Comparison of ENCODE assay signal across 23 mouse cellular contexts in genomic region chr7:112730209-112730608, GRCm38 (mm10). TPM values are rescaled to one million over a fixed set of nuclear protein-coding genes. Genes with fewer than 3 reads are reported as not detected.
A peak's percentile ranks its signal among the peaks of the same experiment; 100 is the strongest.
DNase-seq lines count a peak whose midpoint lies in the region; ATAC-seq lines count a peak whose summit lies in the region.
"Had no signal": no experiment of that assay in that cellular context is flagged by ENCODE, and none has a peak within 500 bp of the region (broad histone marks: within the 10 kb centered on the region; RNA-seq: fewer than 3 reads in every experiment).

No protein-coding gene starts in this region.

- no peaks in the 10 kb centered on the region for H3K36me3 ChIP-seq in heart, embryonic 10.5 days
- H3K36me3 ChIP-seq in lung, embryonic 16.5 days (ENCODE audit: control insufficient read depth, insufficient read depth, low read length), result no peaks in the 10 kb centered on the region
- H3K36me3 ChIP-seq: G1E; heart, embryonic 13.5 days; hindbrain, embryonic 10.5 days had no signal

- intact Hi-C loops in heart, postnatal 25 days (cut with DNase I), result loop anchor here (5.0 kb wide), 1 partner anchor 38 kb away; no protein-coding TSS in a partner anchor
- intact Hi-C loops in gastrocnemius, postnatal 36 days (cut with DNase I), result no loop called here

- peak; percentile 47 for ATAC-seq in lung, embryonic 16.5 days (ENCODE audit: low read depth)
- ATAC-seq: activated CD4-positive, CD25-positive, alpha-beta regulatory T cell, adult 4 months; CD4-positive, CD25-positive, alpha-beta regulatory T cell, adult 4 months; forebrain, embryonic 13.5 days; forebrain, postnatal 0 days had no signal

- no peak overlapping the region for H3K9ac ChIP-seq in lung, embryonic 16.5 days (ENCODE audit: low read length)
- H3K9ac ChIP-seq: forebrain, embryonic 13.5 days; forebrain, postnatal 0 days; hindbrain, embryonic 14.5 days had no signal

- no peaks in the 10 kb centered on the region for H3K9me3 ChIP-seq in heart, embryonic 10.5 days
- no peaks in the 10 kb centered on the region for H3K9me3 ChIP-seq in lung, embryonic 16.5 days (ENCODE audit: control insufficient read depth, low read length)
- H3K9me3 ChIP-seq: forebrain, embryonic 13.5 days; heart, embryonic 13.5 days; hindbrain, embryonic 10.5 days had no signal

- no peak for DNase-seq in heart, embryonic 10.5 days (ENCODE audit: low spot score)
- DNase-seq in heart, postnatal 25 days (ENCODE audit: low spot score), result no peak
- DNase-seq in R1 (ENCODE audit: low read depth, low spot score), result peak; percentile 62
- DNase-seq in lung, postnatal 36 days, result peak; percentile 41
- no peak for DNase-seq in right cerebral cortex, postnatal 25 days
- DNase-seq in gastrocnemius, postnatal 36 days, result no peak
- DNase-seq: adrenal gland, postnatal 14 days; B cell, adult 2 months; cerebellum, adult 11-12 months; cerebellum, adult 9-10 months; cerebellum, postnatal 25 days; forebrain, postnatal 0 days; gastrocnemius, postnatal 14 days; heart, postnatal 14 days had no signal

- peak overlapping the region; percentile 53; the same call in 1 of the 2 replicates for H3K27ac ChIP-seq in heart, embryonic 10.5 days
- H3K27ac ChIP-seq in lung, embryonic 16.5 days (ENCODE audit: low read length), result peak overlapping the region; percentile 78
- H3K27ac ChIP-seq: forebrain, embryonic 13.5 days; hindbrain, embryonic 10.5 days; hindbrain, embryonic 14.5 days had no signal

- no peak overlapping the region for H3K4me2 ChIP-seq in lung, embryonic 16.5 days (ENCODE audit: low read depth, low read length)
- H3K4me2 ChIP-seq: forebrain, embryonic 13.5 days; heart, embryonic 13.5 days; hindbrain, embryonic 14.5 days had no signal

- peaks cover 86% of the 10 kb centered on the region for H3K4me1 ChIP-seq in heart, embryonic 10.5 days
- H3K4me1 ChIP-seq in lung, embryonic 16.5 days (replicated peaks; ENCODE audit: control insufficient read depth, insufficient read depth, low read length), result peaks cover 44% of the 10 kb centered on the region

- no peak overlapping the region for H3K4me3 ChIP-seq in heart, embryonic 10.5 days
- H3K4me3 ChIP-seq in lung, embryonic 16.5 days (ENCODE audit: low read length), result no peak overlapping the region
- H3K4me3 ChIP-seq: forebrain, embryonic 13.5 days; heart, embryonic 13.5 days; hindbrain, embryonic 10.5 days had no signal

- no peaks in the 10 kb centered on the region for H3K27me3 ChIP-seq in heart, embryonic 10.5 days (ENCODE audit: insufficient read depth, poor library complexity, severe bottlenecking)
- H3K27me3 ChIP-seq in lung, embryonic 16.5 days (ENCODE audit: control insufficient read depth, insufficient read depth, low read depth, low read length), result no peaks in the 10 kb centered on the region
- H3K27me3 ChIP-seq: forebrain, embryonic 13.5 days; heart, embryonic 13.5 days had no signal

- WGBS in heart, embryonic 10.5 days, result 40% methylated on average over 5 of the region's 5 CpGs
- 41% methylated on average over 5 of the region's 5 CpGs for WGBS in lung, embryonic 16.5 days

RNA-seq across cellular contexts. Expression of gene Tead1, which starts 51.1 kb away (rescaled TPM):
- polyA plus RNA-seq in heart, embryonic 10.5 days (2016; fragmentation: Nextera tagmentation; extraction: Ambion mirVana), result 19.7 and 27.2 TPM in 2 replicates
- total RNA-seq in heart, postnatal 25 days (2021), result 100 to 1,000 TPM; 181 to 186 TPM
- polyA plus RNA-seq in lung, embryonic 16.5 days (2015; fragmentation: Nextera tagmentation; extraction: Ambion mirVana), result 20.1 and 22.5 TPM in 2 replicates
- total RNA-seq in gastrocnemius, postnatal 36 days (2021), result 100 to 1,000 TPM; 142 to 162 TPM
- total RNA-seq: granulocyte monocyte progenitor cell, adult 5-6 weeks had no signal
- polyA plus RNA-seq: G1E had no signal

Comparison
In these comparisons a context has a peak if more than half of its experiments do, and no peak if none do; other contexts are left out.
1. DNase-seq: peak in R1 (single experiment) and lung, postnatal 36 days (single experiment); none in heart, embryonic 10.5 days (single experiment), heart, postnatal 25 days (single experiment), right cerebral cortex, postnatal 25 days (single experiment) and gastrocnemius, postnatal 36 days (0 of 2).